Mouse (Mus musculus): Measurements from ENCODE around the gene Slc40a1.

Gene Slc40a1

DNA sequence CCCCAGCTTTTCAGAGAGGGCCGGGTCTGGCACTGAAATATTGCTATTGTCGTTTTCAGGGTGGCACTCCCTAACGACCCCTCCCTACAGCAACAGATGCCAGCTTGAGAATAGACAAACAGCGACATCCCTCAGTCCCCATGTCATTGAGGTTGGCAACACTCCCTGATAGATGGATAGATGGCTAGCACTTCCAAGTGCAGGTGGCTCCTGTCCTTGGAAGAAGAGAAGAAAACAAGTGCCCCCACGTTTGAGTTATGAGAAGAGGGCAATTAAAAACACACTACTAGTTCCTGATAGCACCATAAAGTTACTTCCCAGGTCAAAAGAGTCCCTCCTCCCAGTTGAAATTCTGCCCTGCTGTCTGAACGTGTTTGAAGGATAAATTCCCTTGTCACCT lies 44.2 kb downstream of the Slc40a1 start:
- no peak for DNase-seq

DNA sequence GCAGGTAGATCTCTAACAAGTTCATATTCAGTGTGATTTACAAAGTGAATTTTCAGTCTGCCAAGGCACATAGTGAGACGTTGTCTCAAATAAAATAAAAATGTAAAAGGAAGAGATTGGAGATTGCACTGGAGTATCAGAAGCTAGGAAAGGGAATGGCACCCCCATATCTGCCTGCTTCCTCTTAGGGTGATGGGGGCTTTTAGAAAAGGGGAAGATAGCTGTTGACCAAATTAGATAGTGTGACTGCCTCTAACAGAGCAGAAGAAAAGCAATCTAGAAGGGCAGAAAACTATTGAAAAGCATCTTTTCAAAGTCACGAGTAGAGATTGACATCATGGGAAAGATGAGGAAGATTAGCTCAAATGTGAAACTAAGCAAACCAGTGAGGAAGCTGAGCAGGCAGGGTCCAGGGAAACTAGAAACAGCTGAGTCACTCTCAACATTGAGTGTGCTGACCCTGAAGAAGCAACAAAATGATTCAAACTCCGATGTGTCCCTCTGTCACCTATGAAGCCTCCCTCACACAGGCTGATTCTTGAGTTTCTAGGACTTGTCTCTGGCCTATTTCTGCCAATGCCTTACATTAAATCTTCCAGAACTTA lies 45.0 kb downstream of the Slc40a1 start:
- DNase-seq: no peak

DNA sequence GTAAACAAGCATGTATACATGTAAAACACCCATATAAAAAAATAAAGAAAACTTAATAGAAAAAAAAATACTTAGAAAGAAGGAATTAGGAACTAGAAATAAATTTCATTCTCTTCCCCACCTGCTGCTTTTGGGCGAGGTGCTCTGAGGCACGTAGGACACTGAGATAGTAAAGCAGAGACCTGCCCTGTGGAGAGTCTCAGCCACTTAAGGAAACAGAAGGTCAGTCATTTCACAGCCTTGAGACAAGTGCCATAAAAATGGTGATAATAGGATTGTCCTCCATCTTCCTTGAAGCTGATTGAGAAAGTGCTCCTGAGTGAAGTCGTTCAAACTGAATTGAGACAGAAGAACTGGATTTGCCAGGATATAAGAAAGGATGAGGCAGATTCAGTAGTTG lies 48.9 kb downstream of the Slc40a1 start:
- DNase-seq: no peak

DNA sequence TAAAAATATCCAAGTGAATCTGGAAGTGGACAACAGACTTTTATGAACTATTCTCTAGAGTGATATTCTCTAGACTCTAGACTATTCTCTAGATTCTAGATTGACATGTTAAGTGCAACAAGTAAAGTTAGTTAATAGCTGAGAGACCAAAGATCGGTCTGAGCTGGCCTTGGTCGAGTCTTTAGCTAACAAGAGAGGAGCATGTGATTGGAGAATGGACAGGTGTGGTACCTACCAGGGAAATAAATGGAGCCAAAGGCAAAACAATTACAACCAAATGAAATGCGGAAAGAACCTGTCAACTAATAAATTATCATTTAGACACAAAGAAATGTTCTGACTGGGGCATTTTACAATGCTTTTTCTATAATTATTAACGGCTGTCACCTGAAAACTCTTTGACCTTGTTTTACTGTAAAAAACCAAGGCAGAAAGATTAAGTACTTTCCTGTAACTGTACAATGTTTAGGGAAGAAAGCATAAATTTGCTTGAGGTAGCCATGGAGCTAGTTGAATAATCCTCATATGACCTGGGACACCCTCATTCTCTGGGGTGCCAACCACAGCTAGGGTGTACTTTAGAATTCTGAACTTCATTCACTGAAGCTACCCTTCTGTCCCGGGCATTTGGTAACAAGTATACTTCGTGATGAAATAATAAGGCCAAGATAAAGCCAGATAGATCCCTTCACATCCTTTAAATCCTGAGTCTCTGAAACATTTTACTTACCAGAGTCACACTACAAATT lies 49.7 kb downstream of the Slc40a1 start:
- DNase-seq: no peak

DNA sequence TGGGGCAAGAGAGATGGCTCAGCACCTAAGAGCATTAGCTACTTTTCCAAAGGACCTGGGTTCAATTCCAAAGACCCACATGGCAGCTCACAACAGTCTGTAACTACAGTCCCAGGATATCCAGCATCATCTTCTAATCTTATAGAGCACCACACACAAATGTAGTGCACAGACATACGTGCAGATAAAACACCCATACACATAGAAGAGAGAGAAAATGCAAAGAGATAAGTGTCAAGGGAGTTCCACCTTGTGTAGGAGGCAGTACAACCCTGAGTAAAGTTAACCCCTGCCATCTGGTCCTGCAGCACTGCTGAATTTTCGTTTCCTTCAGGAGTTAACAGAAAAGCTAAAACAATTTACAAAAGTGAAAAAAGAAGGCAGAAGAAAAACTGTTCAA lies 50.7 kb downstream of the Slc40a1 start:
- DNase-seq: no peak

DNA sequence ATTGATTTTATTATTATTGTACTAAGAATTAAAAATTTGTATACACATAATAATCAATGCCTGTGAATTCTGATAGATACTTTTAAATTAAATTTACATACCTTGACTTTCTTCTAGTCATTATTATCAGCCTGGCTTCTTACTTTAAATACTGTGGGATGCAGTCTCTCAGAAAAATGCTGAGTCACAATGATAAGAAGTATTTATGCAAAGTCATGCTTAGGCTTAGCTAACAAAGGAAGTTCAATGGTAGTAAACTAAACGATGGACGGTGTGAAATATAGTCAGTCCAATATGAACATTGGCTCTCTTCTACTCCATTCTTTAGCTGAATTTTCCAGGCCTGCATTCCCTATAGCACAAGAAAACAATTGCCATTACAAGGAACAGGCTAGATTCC lies 53.1 kb downstream of the Slc40a1 start:
- DNase-seq: no peak

DNA sequence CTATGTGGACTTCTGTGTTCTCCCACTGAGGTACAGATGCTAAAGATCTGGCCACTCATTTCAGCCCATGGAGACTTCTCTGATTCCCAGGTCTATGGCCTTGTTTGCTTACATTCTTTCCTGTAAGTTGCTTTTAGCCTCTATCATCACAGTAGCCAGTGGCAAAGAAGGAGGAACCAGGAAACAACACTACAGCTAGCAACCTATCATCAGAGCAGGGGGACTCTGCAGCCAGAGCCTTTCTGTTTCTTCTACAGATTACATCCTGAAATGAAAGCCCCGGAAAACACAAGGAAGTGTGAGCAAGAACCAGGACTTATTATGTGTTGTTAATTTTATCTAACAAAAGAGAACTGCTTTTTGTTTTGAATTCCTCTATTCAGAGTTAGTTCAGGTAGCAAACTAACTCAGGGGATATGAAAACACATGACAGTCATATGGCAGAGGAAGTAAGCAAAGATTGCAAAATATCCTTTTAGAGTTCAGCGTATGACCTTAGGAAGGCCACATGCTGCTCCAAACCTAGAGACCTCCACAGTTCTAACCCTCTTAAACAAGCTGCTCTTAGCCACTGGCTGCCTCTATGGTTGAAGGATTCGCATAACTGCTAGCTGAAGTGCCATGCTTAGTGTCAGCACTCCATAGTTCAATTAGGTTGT lies 57.7 kb downstream of the Slc40a1 start:
- no peak for DNase-seq

DNA sequence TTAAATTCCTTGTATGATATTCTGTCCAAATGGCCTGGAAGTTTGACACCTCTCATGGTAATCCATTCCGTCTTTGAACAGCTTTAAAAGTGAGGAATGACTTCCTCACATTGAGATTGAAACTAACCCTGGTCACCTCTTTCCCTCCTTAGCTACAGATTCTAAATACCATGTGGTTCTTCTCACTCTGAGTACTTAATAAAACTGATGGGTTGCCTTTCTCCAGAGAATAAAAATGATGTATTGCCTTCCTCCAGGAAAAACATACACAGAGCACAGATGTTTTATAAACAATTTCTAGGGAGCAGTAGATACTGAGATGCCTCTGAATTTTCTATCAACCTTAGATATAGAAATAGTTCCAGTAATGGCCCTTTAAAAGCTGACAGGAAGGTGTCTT lies 58.3 kb downstream of the Slc40a1 start:
- DNase-seq: no peak

DNA sequence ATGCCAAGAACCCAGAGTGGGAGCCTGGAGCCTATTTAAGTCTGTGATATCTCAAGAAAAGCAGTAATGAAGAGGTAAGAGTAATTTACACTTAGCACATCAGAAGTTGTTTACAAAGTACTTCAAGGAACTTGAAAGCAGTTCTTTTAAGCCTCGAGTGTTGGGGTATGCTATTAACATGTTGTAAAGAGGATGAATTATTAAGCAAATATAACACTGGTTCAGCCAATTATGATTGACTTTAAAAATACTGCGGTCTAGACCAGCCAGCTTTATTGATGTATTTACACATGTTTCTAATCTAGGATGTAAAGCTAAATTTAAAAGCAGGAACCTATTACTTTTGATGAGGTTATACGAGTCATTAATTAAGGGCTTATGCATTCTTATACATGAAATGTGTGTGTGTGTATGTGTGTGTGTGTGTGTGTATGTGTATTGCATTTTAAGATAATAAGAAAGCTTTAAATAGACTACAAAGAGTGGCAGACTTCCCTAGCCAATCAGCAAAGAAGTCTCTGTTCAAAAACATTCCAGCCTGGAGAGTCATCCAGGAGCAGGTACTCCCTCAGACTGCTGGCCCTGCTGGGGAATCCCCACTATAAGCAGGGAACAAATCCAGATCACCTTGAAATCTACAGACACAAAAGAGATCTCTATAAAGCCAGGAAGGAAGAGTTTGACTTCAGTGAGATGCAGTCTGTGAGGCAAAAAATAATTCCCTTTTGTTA lies 59.9 kb downstream of the Slc40a1 start:
- DNase-seq: no peak

DNA sequence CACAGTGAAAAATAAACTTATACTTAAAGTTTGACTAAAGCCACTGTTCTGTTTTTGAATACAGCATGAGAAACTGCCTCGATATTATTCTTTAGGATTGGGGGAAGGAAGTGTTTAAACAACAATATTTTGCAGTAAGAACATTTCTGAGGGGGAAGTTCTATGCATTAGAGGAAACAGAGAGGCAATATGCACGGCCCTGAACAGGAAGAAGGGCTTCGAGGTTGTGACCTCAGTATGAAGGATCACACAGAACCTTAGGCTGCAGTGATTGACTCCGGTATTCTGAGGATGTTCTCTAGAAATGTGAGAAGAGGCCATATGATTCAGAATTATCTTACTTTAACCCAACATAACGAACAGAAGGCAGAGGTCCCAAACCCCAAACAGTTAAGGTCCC lies 60.6 kb downstream of the Slc40a1 start:
- no peak for DNase-seq

DNA sequence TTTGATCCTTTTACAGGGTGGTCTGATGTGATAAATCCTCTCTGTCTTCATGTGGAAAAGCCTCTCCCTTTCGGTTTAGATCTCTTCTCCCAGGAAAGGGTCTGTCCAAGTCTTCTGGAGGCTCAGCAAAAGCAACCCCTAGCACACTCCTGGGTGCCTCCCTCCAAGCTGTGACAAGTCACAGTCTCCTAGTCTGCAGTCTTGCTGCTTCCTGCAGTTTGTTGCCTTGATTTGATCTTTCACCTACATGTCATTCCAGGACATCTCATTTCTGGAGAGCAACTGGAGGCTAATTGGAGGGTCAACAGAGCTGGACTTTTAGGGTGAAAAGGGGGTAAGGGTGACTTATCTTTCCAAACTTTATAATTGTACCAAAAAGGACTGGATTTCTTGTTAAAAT lies 61.0 kb downstream of the Slc40a1 start:
- DNase-seq: no peak

DNA sequence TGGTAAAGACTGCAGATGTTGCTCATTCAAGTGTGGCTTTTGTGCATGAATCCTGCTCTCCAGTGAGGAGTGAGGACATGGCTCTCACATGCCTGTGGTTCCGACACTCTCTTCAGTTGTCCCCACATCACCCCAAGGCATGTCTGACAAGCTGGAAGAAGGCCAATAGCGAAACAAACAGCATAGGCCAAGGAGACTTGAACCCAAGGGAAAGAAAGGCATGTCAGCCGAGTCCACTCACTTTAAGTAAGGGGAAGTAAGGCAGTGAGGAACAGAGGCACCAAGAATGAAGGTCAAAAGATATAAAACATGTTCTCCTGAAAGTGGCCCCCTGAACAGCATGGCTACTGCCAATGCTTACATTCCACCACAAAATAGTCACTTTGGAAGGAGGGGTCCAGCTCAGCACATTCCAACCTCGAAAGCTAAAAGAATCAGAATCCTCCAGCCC lies 61.7 kb downstream of the Slc40a1 start:
- peak; percentile 36 to 62 for DNase-seq

DNA sequence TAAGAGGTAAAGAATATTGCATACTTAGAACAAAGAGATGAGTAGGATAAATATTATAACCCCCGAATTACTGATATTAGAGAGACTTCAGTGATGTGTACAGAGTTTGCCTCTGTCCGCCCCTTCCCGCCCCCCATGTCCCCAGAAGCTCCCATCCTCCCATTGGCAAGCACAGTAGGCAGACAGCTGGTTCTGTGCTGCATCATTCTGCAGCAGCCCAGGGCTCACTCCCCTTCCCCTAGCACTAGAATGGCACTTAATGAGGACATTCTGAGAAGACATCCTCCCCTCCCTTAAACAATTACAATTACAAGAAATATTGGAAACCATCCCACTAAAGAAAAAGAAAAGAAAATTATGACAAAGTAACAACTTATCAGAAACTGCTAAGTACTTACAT lies 62.7 kb downstream of the Slc40a1 start:
- peak in 1 of 2 experiments; percentile 51 for DNase-seq

DNA sequence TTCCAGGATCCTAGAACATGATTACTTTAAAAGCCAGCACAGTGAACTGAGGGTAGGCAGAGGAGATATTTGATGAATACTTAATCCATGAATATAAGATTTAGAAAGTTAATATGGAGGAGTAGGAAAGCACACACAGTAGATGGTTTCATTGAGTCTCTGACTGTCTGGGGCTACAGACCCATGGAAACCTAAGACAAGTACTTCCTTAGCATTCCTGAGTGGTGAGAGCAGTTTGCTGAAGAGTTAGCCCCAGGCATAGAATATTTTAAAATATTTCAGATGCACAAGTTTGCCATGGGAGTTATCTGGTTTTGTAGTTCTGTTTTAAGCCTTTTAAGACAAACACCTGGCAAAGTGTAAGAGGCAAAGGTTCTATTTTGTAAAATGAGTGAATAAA lies 65.2 kb downstream of the Slc40a1 start:
- DNase-seq: no peak

DNA sequence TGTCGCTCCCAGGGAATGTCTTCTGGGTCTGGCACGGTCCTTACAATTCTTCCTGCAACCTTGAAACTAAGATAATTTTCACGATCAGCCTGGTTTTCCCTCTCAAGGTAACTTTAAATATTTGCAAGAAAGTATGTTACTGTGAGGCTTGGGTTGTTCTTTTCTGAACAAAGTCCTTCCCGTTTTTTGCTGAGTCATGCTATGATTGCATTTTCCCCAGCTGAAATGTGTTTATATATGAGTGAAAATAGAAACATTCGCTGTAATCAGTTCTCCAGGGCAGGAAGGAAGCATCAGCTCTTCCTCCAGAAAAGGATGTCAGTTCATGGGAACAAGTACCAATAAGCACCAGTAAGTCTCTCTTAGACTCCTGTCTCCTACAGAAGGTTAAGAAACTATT lies 66.0 kb downstream of the Slc40a1 start:
- DNase-seq: no peak

Measured in lung, postnatal 4 days (tissue).